ENCODE assay signal across 14 mouse cellular contexts in genomic region chr16:97673576-97673975, GRCm38 (mm10).
"Had no signal": no experiment of that assay in that cellular context is flagged by ENCODE, and none has a peak within 500 bp of the region (broad histone marks: within the 10 kb centered on the region; RNA-seq: fewer than 3 reads in every experiment).

No protein-coding gene starts in this region.

- H3K27ac ChIP-seq: liver, embryonic 14.5 days; macrophage; midbrain, embryonic 12.5 days; midbrain, embryonic 15.5 days had no signal

- H3K4me3 ChIP-seq: midbrain, embryonic 12.5 days; midbrain, embryonic 15.5 days had no signal

- H3K36me3 ChIP-seq: midbrain, embryonic 12.5 days; midbrain, embryonic 15.5 days had no signal

- H3K4me2 ChIP-seq: lung, embryonic 14.5 days; midbrain, embryonic 12.5 days; midbrain, embryonic 15.5 days had no signal

- H3K4me1 ChIP-seq: midbrain, embryonic 12.5 days; midbrain, embryonic 15.5 days had no signal

- ATAC-seq: liver, postnatal 0 days; lung, postnatal 0 days; midbrain, embryonic 15.5 days had no signal

- H3K9me3 ChIP-seq: midbrain, embryonic 12.5 days; midbrain, embryonic 15.5 days had no signal

- H3K27me3 ChIP-seq: midbrain, embryonic 12.5 days; midbrain, embryonic 15.5 days had no signal

- H3K9ac ChIP-seq: liver, embryonic 14.5 days; liver, postnatal 0 days; lung, embryonic 14.5 days; midbrain, embryonic 12.5 days; midbrain, embryonic 15.5 days had no signal

- DNase-seq: kidney, adult 18-20 months; kidney, adult 9 months; kidney, postnatal 14 days; kidney, postnatal 4 days; liver, postnatal 0 days; lung, embryonic 14.5 days; thymus, adult 2 months; thymus, postnatal 14 days; thymus, postnatal 4 days had no signal
